Mouse (Mus musculus): ENCODE data around the gene Wbp1.

Wbp1 gene

DNA sequence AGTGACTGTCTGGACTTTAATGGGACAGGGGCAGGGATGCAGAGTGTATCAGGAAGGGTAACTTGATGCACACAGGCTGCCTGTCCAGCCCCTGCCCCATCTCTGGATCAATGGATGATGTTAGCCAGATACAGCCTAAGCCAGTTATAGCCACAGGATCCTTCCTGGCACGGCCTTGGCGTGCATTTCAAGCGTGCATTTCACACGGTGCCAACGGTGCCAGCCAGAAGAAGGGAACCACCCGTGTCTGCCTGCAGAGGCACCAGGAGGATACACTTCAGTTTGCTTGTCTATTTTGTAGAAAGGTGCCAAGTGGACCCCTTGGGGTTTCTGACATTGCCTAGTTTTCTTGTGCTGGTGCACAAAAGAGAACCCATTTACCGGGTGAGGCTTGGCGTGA is 18.7 kb upstream of the Wbp1 start:
- DNase-seq (ENCODE audit: low spot score), result no peak

DNA sequence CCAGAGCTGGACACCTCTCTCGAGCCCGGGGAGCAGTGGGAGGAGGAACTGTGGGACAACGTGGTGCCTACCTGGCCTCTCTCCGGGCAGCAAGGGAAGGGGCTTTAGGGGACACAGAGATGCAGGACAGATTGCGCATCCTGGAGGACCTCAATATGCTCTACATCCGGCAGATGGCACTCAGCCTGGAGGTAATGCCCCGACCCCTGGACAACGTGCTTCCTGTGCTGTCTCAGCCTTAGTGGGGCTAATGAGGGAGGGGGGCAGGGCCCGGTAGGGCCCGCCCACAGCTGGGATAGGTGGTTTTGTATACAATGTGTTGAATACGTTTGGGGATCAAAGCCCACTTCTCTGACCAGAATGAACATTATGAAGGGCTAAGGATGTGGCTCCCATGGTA is 16.7 kb upstream of the Wbp1 start:
- DNase-seq (ENCODE audit: low spot score), result peak; percentile 72

DNA sequence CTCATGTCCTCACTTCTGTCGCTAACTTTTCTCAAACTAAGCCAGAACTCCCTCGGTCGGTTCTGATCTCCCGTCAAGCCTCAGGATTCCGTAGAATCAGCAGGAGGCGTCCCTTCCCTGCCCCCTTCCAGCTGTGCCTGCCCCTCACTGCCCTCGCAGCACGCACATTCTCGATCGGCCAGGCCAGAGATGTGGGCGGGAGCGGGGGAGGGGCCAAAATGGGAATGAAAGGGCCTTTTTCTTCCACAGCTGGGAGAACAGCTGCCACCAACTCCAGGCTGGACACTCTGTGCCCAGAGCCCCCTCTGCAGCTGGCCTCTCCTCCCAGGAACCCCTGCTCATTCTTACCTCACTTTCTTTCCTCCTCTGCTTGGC is 16.2 kb upstream of the Wbp1 start:
- DNase-seq (ENCODE audit: low spot score), result peak; percentile 83

DNA sequence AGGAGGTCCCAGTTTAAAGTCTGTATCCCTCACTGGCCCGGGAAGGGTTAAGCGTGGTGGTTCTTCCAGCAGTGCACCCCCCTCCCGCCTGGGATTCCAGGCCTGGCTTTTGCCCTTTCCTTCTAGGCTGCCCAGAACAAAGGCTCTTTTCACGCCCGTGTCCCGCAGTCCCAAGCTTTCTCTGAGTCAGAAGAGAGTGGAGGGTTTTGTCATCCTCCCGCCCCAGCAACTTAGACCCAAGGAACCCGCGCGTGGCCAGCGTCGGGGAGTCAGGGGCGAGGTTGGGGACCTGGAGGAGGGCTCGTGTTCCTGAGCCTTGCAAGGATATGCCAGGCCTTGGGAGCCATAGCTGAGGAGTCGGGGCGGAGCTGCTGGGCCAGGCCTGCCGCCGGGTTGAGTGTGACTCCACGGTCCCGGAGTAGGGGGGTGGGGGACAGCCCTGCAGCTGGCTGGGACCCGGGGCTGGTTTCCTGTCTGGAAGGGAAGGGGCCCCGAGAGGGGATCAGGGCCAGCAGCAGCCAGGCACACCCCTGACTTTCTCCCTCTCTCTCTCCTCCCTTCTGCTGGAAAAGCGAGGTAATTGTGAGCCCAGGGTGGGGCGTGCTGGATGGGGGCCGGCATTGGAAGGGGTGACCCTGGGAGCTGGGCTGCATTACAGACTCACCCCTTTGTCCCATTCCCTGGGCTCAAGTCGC is 15.7 kb upstream of the Wbp1 start:
- DNase-seq (ENCODE audit: low spot score), result peak; percentile 80

DNA sequence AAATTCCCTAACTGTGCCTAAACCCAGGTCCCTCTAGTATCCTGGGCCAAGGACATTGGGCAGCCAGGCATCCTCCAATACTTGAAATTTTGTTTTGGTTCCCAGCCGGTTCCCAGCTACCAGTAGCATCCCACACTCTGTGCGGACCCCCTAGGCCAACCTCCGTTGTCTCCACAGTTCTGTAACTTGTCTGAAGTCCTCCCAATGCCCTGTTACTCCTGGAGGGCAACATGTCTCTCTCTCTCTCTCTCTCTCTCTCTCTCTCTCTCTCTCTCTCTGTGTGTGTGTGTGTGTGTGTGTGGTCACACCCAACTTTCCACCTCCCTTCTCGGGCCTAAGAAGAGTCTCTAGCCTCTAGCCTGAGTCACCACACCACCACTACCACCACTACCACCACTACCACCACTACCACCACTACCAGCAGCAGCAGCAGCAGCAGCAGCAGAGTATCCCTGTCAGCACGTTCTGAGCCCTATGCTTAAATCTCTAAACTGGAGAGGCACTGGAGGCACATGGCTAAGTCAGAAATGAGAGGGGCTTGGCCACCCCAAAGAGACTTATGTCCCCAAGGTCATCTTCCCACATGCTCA is 15.0 kb upstream of the Wbp1 start:
- DNase-seq (ENCODE audit: low spot score), result peak; percentile 19

DNA sequence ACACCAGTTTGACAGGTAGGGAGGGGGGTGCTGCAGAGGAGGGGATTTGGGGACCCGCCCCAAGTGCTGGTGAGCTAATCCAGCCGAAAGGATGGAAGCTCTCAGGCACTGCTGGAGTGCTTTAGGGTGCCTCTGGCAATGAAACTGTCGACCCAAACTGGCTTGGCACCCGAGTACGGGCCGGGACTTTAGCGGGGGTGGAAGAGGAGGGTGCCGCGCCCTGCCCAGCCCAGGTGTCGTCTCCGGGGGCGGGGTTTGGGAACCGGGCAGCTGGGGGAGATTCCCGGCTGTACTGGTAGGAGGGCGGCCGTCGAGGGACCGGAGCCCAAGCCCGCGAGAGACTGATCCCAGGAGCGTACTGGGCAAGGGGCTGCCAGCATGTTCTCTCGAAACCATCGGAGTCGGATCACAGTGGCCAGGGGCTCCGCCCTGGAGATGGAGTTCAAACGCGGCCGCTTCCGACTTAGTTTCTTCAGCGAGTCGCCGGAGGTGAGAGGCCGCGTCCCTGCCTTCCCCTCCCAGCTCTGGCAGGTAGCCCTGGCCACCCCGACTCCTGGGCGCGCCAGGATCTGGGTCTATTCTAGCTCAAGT is 14.3 kb upstream of the Wbp1 start:
- DNase-seq (ENCODE audit: low spot score), result no peak

DNA sequence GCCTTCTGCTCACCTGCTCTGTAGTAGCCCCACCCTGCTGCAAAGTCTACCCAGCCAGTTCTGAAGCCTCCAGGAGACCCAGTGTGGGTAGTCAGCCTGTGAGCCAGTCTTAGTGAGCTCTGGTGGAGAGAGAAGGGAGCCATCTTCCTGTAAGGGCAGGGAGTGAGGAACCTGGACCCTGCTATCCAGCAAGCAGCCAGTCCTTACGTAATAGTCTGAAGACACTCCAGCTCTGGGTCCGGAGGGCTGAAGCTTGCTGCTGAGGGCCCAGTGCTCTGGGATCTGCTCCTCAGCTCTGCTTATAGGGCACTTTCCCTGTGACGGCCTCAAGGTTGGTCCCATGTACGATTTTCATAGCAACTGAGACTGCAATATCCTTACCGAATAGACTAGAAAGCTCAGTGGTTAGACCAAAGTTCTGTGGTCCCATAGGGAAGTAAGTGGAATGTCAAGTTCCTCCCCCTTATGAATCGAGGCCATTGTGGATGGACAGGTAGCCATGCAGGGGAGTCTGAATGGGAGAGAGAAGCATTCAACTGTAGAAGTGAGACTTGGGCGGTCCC is 13.7 kb upstream of the Wbp1 start, which contains the start of gene Rtkn:
Rtkn (plus strand) TSS at position 513 of the 563 bp plus-strand sequence.
- no peak for DNase-seq (ENCODE audit: low spot score)

DNA sequence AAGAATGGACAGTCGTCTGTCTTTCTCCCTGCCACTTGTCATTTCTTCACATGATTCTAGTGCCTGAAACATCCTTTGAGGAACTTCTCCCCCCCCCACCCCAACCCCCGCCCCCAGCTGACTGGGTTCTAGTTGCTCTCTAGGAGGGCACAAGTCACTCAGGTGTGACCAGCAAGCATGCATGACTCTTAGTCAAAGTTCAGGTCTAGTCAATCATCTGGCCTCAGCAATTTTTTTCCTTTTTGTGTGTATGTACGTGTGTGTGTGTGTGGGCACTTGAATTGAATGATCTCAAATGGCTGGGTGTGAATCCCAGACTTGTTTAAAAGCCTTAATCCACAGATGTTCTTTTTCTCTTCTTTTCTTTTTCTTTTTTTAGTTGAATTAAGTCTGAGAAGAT is 12.9 kb upstream of the Wbp1 start:
- no peak for DNase-seq (ENCODE audit: low spot score)

DNA sequence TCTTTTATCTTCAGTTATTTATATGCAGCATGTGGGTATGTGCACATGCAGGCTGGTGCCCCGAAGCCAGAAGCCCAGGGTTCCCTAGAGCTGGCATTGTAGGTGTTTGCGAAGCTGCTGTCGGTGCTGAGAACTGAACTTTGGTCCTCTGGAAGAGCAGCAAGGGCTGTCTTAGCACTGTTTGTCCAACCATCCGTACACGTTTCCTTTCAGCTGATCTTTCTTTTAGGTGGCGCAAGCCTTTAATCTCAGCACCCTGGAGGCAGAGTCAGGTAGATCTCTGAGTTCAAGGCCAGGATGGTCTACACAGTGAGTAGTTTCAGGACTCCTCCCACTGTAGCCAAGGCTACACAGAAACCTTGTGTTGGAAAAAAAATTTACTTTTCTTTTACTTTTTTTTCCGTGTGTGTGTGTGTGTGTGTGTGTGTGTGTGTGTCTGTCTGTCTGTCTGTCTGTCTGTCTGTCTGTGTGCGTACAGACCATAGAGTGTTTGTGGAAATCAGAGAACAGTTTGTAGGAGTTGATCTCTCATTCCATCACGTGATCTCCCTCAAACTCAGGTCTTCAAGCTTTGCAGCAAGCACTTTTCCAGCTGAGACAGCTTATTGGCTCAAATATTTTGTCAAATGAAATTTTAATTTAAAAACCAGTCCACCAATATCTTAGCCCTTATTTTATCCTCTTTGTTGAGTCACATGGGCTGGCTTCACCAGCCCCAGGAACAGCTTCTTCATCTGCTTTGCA is 11.0 kb upstream of the Wbp1 start:
- DNase-seq (ENCODE audit: low spot score), result no peak

DNA sequence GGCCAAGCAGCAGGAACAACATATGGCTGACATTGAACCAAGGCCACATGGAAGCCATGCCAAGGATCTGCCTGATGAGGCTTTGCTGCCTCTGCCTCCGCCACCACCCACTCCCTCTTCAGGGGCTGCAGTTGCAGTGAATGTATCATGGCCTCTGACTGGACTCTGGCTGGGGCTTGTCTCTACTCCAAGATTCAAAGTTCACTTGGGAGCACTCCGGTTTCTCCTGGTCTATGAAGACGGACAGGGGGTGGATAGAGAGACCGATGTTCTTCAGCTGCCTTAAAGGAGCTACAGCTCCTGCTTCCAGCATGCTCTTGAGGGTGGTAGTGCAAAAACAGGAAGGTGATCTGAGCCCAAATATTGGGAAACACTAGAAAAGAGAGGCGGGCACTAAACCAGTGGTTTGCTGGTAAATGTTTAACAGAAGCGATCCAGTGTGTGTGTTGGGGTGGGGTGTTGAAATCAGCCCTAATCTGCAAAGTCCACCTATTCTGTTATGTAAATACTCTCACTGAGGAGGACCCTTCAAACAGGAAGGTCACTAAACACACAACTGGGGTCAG is 10.2 kb upstream of the Wbp1 start:
- no peak for DNase-seq (ENCODE audit: low spot score)

DNA sequence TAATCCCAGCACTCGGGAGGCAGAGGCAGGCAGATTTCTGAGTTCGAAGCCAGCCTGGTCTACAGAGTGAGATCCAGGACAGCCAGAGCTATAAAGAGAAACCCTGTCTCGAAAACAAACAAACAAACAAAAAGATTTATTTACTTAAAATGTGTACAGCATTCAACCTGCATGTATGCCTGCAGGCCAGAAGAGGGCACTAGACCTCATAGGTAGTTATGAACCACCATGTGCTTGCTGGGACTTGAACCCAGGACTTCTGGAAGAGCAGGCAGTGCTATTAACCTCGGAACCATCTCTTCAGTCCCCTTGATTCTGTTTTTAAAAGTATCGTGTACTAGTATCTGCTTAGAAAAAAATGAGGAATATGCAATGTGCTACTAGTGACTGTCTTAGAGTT is 6.1 kb upstream of the Wbp1 start:
- no peak for DNase-seq (ENCODE audit: low spot score)

DNA sequence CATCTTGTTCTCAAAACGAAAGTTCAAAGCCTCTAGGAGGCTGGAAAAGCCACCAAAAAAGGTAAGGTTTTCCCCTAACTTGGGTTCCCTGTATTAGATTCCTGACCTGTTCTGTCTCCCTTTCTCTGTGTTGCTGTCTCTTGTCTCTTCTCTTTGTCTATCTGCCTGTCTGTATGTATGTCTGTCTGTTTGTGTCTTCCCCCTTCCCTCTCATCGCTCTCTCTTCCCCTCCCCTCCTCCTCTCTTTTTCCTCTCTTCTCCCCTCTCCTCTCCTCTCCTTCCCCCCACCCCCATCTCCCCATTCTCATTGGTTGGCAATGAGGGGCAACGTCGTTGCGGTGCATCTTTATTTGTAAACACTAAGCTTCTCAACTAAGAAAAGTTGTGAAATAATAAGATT is 4.0 kb upstream of the Wbp1 start, which contains the start of gene Ino80b:
Ino80b (minus strand) TSS at position 101 of the 400 bp plus-strand sequence.
- DNase-seq (ENCODE audit: low spot score), result no peak

DNA sequence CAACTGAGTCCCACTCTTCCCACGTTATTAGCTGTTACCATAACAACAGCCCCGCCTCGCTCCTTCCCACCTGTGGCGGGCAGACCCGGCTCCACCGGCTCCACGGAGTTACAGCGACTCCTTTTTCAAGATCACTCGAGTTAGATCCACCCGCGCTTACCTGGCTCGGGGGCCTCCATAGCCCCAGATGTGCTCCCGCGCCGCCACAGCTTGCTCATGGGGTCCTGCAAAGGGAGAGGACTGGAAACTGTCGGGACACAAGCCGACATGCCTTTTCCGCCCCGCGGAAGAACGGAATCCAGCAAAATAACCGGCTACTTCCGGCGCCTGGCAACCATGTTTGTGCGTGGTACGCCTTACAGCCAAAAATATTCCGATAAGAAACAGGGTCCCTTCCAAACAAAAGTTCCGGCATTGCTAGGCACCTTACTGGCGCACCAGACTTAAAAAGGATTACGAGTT is 3.5 kb upstream of the Wbp1 start:
- peak; percentile 97 for DNase-seq (ENCODE audit: low spot score)

DNA sequence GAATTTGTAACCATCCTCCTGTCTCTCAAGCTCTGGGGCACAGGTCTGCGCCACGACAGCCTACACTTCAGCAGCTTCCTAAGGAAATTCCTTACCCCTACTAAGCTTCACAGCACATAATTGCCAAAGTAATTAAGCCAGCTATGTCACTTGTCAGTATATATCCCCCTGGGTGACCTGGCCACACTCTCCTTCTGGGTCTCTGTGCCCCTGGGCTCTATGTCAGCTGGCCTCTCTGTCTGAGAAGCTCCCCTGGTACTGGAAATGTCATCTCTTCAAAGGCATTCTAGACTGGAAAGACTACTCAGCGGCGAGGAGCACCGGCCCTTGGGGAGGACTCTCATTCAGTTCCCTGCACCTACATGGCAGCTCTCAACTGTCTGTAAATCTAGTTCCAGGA is 1.6 kb upstream of the Wbp1 start:
- no peak for DNase-seq (ENCODE audit: low spot score)

DNA sequence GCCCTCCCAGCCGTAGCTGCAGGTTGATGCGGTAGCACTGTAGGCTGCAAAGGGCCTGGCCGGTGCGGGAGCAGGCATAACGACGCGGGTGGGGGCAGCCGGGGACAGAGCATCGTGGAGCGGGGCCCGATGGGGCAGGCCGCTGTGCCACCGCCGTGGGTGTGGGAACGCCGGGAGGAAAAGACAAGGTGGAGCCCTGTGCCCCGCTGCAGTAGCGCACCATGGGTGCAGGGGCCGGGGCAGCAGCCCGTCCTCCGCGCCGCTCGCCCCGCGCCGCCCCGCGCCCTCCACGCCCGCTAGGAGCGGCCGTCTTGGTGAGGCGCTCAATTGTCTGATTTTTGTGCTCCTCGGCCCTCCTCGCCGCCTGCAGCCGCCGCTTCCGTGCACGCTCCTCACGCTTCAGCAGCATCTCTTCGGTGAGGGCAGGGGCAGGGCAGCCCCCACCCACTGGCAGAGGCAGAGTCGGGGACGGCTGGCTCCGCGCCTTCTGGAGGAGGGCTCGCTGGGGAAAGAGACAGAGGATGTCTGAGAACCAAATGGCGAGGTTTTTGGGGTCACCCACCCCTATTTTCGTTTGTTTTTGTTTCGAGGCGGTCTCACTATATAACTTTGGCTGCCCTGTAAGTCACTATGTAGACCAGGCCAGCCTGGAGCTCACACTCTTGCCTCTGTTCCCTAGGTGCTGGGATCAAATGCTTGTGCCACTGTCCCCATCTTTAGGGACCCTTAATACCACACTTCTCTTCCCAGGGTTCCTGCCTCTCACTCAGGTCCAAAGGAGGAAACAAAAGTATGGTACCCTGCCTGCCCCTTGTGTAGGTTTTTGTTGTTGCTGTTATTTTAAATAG is 728 bp upstream of the Wbp1 start:
- DNase-seq (ENCODE audit: low spot score), result no peak

DNA sequence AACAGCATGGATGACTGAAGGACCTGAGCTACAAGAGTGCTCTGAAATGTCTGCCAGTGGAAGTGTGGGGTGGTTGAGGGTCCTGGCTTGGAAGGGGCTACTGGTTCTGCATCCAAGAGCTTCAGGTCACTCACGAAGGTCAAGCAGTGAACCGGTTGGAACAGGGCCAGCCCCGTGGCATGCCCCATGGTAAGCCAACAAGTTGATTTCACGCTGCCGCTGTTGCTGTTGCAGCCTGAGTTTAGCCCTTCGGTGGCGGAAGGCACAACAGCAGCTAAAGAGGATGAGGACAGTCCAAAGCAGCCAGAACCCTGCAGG is 1.7 kb downstream of the Wbp1 start:
- no peak for DNase-seq (ENCODE audit: low spot score)

DNA sequence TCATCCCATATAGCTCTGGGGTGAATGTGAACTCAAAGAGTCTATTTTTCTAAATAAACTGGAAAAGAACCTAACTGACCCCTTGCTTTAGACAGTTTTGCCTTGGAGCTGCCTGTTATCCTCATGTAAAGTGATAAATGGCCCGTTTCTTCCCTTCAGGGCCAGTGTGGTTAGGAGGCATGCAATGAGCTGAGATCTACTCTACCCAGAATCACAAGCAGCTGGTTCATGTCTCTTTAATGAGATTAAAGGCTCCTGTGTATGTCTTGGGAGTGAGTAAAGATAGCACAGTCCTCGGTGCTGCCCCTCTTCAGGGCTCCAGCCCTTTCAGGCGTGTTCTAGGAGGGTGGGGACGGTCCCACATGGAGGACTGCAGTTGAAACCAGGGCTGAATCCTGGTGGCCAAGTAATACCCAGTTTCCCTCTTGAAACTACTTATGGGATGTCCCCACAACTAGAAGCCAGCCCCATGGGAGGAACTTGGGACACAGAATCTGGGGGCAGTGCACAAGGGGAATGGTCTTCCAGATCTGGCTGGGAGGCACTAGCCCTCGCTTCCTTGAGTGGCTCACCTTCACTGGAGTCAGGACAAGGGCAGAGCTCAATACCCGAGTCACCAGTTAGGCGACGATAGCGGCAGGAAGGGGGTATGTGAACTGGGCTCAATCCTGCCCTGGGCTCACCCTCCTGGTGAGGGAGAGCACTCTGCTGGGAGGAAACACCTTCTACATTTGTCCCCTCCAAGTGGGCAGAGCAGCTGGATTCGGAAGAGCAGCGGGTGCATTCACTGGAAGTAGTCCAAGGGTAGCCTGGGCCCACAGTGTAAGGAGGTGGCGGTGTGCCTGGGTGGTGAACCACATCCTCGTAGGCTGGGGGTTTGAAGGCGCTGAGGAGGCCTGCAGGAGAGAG is 2.3 kb downstream of the Wbp1 start:
- DNase-seq (ENCODE audit: low spot score), result no peak

DNA sequence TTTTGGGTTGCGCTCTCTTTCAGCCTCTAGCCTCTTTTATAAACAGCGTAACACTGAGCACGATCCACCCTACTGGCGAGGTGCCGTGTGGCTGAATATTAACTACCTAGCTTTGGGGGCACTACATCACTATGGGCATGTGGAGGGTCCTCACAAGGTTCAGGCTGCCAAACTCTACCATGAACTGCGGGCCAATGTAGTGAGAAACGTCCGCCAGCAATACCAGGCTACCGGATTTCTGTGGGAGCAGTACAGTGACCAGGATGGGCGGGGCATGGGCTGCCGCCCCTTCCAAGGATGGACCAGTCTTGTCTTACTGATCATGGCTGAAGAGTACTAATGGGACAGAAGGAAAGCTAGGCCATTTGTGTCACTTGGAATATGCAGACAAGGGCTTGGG is 3.0 kb downstream of the Wbp1 start:
- no peak for DNase-seq (ENCODE audit: low spot score)

DNA sequence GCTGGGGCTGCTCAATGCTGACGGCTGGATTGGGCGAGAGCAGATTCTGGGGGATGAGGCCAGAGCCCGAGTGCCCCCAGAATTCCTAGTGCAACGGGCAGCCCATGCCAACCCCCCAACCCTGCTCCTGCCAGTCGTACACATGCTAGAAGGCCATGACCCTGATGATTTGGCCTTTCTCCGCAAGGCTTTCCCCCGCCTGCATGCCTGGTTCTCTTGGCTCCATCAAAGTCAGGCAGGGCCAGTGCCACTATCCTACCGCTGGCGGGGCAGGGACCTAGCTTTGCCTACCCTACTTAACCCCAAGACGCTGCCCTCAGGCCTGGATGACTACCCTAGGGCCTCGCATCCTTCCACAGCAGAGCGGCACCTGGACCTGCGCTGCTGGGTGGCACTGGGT is 3.7 kb downstream of the Wbp1 start:
- DNase-seq (ENCODE audit: low spot score), result no peak

DNA sequence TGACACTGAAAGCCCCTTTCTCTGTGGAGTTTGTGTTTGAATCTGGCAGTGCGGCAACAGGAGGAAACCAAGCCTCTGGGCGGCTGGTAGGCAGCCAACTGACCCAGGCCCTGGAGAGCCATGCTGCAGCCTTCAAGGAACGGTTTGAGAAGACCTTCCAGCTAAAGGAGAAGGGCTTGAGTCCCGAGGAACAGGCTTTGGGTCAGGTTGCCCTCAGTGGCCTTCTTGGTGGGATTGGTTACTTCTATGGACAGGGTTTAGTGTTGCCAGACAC is 4.3 kb downstream of the Wbp1 start:
- no peak for DNase-seq (ENCODE audit: low spot score)
